Mouse (Mus musculus) thymus, adult 2 months (tissue): ENCODE results near the gene Dhx9. TPM values are rescaled to one million over a fixed set of nuclear protein-coding genes. Genes with fewer than 3 reads are reported as not detected.

ENCODE experiments used
- DNase-seq: peaks from one replicate; pipeline ENCODE4 v3.0.0; 2021
- H3K27ac ChIP-seq: fragments of 200-500 bp; 2 replicates; pipeline ENCODE4 v1.5.1; 2012; ENCODE audit warnings: low read length, control low read depth; ENCODE audit not compliant: control insufficient read depth, insufficient read depth
- H3K27me3 ChIP-seq: fragments of 200-500 bp; 2 replicates; pipeline ENCODE4 v1.6.1; 2012; ENCODE audit warnings: mild to moderate bottlenecking, low read length, moderate library complexity, mixed read lengths; ENCODE audit not compliant: control insufficient read depth, insufficient read depth
- H3K36me3 ChIP-seq: fragments of 200-500 bp; 2 replicates; pipeline ENCODE4 v1.6.1; 2012; ENCODE audit warnings: mild to moderate bottlenecking, low read length, moderate library complexity; ENCODE audit not compliant: control insufficient read depth, insufficient read depth
- H3K4me1 ChIP-seq: fragments of 200-500 bp; replicated peaks from 2 replicates; pipeline ENCODE4 v1.6.1; 2012; ENCODE audit warnings: low read length; ENCODE audit not compliant: control insufficient read depth, insufficient read depth
- H3K4me3 ChIP-seq: fragments of 200-500 bp; 2 replicates; pipeline ENCODE4 v1.5.1; 2012; ENCODE audit warnings: mild to moderate bottlenecking, low read length, control low read depth, moderate library complexity; ENCODE audit not compliant: control insufficient read depth, insufficient read depth
- CTCF ChIP-seq: fragments of 200-500 bp; IDR thresholded peaks from 2 replicates; pipeline ENCODE4 v1.5.1; 2012; ENCODE audit warnings: mild to moderate bottlenecking, control low read depth, low read length, moderate library complexity, borderline replicate concordance; ENCODE audit not compliant: control insufficient read depth, poor library complexity, insufficient read depth; ENCODE audit errors: extremely low read depth
- POLR2A ChIP-seq: fragments of 200-500 bp; IDR thresholded peaks from 2 replicates; pipeline ENCODE4 v1.6.1; 2012; ENCODE audit warnings: mild to moderate bottlenecking, low read length, control low read depth, moderate library complexity; ENCODE audit not compliant: control insufficient read depth, poor library complexity, insufficient read depth; ENCODE audit errors: extremely low read depth
- WGBS: fragments of 180-500 bp; shearing (Covaris S2); methylation state at CpG from one replicate; pipeline ENCODE4 v1.1.7; 2018; 5-methylcytosine and 5-hydroxymethylcytosine counted together
- polyA plus RNA-seq: library from polyadenylated mRNA; depleted of rRNA; stranded (reverse); fragments of >200 nt; gene quantifications from 2 replicates; pipeline ENCODE4 v1.2.3, GENCODE M21; 2012

Gene Dhx9
- polyA plus RNA-seq, 1 experiment = 34.7 TPM

- 90% methylated on average over 5 of the region's 5 CpGs for WGBS
- H3K27ac ChIP-seq = no peak overlapping the region
- H3K36me3 ChIP-seq = peaks cover 70% of the 10 kb centered on the region
- no peak overlapping the region for H3K4me3 ChIP-seq
- no peak for TF ChIP-seq CTCF
- TF ChIP-seq POLR2A = no peak
- H3K27me3 ChIP-seq = no peaks in the 10 kb centered on the region
- H3K4me1 ChIP-seq = no peaks in the 10 kb centered on the region
- DNase-seq = no peak
Observed at GRCm38 (mm10) chr1:153456137-153456536, 31.3 kb downstream of the Dhx9 start.

DNA sequence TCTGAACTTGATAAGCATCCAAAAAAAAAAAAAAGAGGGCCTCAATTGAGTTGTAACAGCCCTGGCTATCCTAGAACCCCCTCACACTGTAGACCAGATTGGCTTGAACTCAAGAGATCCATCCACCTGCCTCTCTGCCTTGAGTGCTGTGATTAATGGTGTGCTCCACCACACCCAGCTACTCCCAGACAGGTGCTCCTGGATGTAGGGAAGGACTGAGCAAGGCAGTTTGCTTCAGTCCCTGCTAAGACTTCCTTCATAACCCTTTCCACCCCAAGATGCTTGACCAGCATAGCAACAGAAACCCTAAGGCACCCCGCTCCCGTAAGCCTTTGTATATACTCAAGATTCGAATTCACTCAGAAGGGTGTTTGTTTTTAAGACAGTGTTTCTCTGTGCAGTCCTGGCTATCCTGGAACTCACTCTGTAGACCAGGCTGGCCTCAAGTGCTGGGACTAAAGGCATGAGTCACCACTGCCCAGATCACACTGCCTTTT is 34.3 kb downstream of the Dhx9 start:
- WGBS = 93% methylated on average over 3 of the region's 3 CpGs
- Histone ChIP-seq H3K4me3 (no peak overlapping the region), H3K27me3 (no peaks in the 10 kb centered on the region), H3K36me3 (peaks cover 42% of the 10 kb centered on the region), H3K27ac (no peak overlapping the region), H3K4me1 (no peaks in the 10 kb centered on the region)
- TF ChIP-seq POLR2A (no peak), CTCF (no peak)
- no peak for DNase-seq

- H3K27me3 ChIP-seq = no peaks in the 10 kb centered on the region
- WGBS = 79% methylated on average over 10 of the region's 10 CpGs
- peak; percentile 65 for DNase-seq
- H3K36me3 ChIP-seq = peaks cover 25% of the 10 kb centered on the region
- H3K4me3 ChIP-seq = no peak overlapping the region
- no peaks in the 10 kb centered on the region for H3K4me1 ChIP-seq
- TF ChIP-seq CTCF = no peak
- TF ChIP-seq POLR2A = no peak
- H3K27ac ChIP-seq = no peak overlapping the region
Observed at GRCm38 (mm10) chr1:153451237-153452154, 36.0 kb downstream of the Dhx9 start.

DNA sequence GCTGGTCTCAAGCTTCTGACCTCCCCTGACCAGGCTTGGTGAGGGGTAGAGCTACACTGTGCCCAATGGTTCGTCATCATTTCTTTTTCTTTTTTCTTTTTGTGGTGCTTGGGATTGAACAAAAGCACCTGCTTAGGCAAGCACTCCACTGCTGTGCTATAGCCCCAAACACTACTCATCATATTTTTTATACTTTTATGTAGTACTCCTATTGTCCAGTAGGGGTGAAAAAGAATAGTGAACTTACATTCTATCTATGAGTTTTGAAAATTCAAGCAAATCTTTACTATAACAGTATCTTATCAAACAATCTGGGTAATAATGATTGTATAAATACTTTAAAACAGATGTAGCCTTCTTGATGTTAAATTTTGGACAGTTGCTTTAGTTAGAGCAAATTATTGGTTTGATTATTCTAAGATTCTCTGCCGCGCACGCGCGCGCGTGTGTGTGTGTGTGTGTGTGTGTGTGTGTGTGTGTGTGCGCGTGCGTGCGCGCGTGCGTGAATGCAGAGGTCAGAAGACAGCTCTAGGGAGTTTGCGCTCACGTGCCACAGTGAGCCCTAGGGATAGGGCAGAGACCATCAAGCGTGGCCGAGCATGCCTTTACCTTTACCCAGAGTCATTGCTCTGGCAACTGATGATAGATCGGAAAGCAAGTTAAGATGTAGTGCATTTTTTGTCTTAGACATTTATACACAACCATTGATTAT is 41.2 kb downstream of the Dhx9 start:
- Histone ChIP-seq H3K36me3 (no peaks in the 10 kb centered on the region), H3K4me3 (no peak overlapping the region), H3K4me1 (no peaks in the 10 kb centered on the region), H3K27ac (no peak overlapping the region), H3K27me3 (no peaks in the 10 kb centered on the region)
- TF ChIP-seq POLR2A (no peak), CTCF (peak; percentile 56; the same call in 1 of the 2 replicates)
- DNase-seq = no peak
- WGBS = 99% methylated on average over 20 of the region's 20 CpGs

- TF ChIP-seq CTCF (no peak), POLR2A (no peak)
- Histone ChIP-seq H3K27me3 (no peaks in the 10 kb centered on the region), H3K27ac (no peak overlapping the region), H3K36me3 (no peaks in the 10 kb centered on the region), H3K4me1 (no peaks in the 10 kb centered on the region), H3K4me3 (no peak overlapping the region)
- 96% methylated on average over 4 of the region's 4 CpGs for WGBS
- DNase-seq = no peak
Observed at GRCm38 (mm10) chr1:153443632-153444031, 43.8 kb downstream of the Dhx9 start.

DNA sequence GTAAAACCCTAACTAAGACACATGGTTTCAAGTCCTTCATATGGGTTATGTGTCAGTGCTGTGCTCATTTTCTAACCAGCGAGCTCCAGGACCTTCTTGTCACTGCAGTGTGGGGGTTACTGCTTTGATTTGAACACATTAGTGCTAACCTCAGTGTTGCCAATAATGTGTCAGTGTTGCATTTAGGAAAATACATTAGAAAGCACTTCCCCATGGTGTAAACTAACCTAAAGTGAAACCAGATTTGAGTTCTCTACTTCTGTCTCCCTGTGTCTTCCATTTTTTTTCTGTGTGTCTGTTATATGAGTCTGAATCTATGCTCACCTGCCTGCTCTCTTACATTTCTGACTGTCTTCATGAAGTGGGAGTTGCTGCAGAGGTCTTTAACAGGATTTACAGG is 44.4 kb downstream of the Dhx9 start:
- Histone ChIP-seq H3K27ac (no peak overlapping the region), H3K4me1 (no peaks in the 10 kb centered on the region)
- WGBS = 95% methylated on average over 1 of the region's 1 CpGs

More for the DNA sequence above, 44.4 kb downstream of the Dhx9 start:
- TF ChIP-seq POLR2A (no peak), CTCF (no peak)
- H3K4me3 ChIP-seq = no peak overlapping the region
- DNase-seq = no peak
- H3K36me3 ChIP-seq = no peaks in the 10 kb centered on the region
- H3K27me3 ChIP-seq = no peaks in the 10 kb centered on the region
